Mouse (Mus musculus) midbrain, embryonic 11.5 days (tissue): ENCODE measurements at regions not wholly inside any gene's neighbourhood (a gene's known extent, or its start where the extent isn't known, plus 50 kb on each side); places are given as distances from the start of the nearest gene placed in this dataset.

Source experiments
- ATAC-seq: fragments of 200-750 bp; cut with Nextera tagmentation; 2 replicates; pipeline ENCODE4 v1.8.0; 2017; ENCODE audit warnings: moderate TSS enrichment, moderate library complexity; ENCODE audit not compliant: low FRiP score
- DNase-seq: peaks from one replicate; pipeline ENCODE4 v3.0.0; 2015; ENCODE audit warnings: low spot score; ENCODE audit errors: missing footprints
- H3K27ac ChIP-seq: fragments of 300-500 bp; sonication (generic); 2 replicates; pipeline ENCODE4 v1.5.1; 2014; ENCODE audit warnings: low read depth, low read length
- H3K27me3 ChIP-seq: fragments of 300-500 bp; sonication (generic); 2 replicates; pipeline ENCODE4 v1.6.1; 2014; ENCODE audit warnings: mild to moderate bottlenecking, low read length, moderate library complexity, mixed read lengths; ENCODE audit not compliant: control insufficient read depth, insufficient read depth
- H3K36me3 ChIP-seq: fragments of 300-500 bp; sonication (generic); 2 replicates; pipeline ENCODE4 v1.6.1; 2014; ENCODE audit warnings: mild to moderate bottlenecking, low read length, moderate library complexity, mixed read lengths; ENCODE audit not compliant: control insufficient read depth, insufficient read depth
- H3K4me1 ChIP-seq: fragments of 300-500 bp; sonication (generic); 2 replicates; pipeline ENCODE4 v1.6.1; 2014; ENCODE audit warnings: low read length; ENCODE audit not compliant: control insufficient read depth, insufficient read depth
- H3K4me2 ChIP-seq: fragments of 300-500 bp; sonication (generic); 2 replicates; pipeline ENCODE4 v1.6.1; 2014; ENCODE audit warnings: mild to moderate bottlenecking, moderate library complexity
- H3K4me3 ChIP-seq: fragments of 300-500 bp; sonication (generic); 2 replicates; pipeline ENCODE4 v1.5.1; 2014; ENCODE audit warnings: low read depth, low read length
- H3K9ac ChIP-seq: fragments of 300-500 bp; sonication (generic); 2 replicates; pipeline ENCODE4 v1.6.1; 2014; ENCODE audit warnings: low read length
- H3K9me3 ChIP-seq: fragments of 300-500 bp; sonication (generic); 2 replicates; pipeline ENCODE4 v1.6.1; 2016; ENCODE audit warnings: low read length; ENCODE audit not compliant: control insufficient read depth
- WGBS: fragments of 180-500 bp; shearing (Covaris S2); extraction: QIAGEN DNeasy Blood & Tissue Kit; methylation state at CpG from one replicate; pipeline ENCODE4 v1.1.7; 2014; 5-methylcytosine and 5-hydroxymethylcytosine counted together

- 0 out of 2 replicates have a peak, but pooled peaks cover 2% of the 10 kb centered on the region for H3K9me3 ChIP-seq
- no peak overlapping the region for H3K4me2 ChIP-seq
- no peak overlapping the region for H3K27ac ChIP-seq
- ATAC-seq (no peak), DNase-seq (peak; percentile 82)
- no peaks in the 10 kb centered on the region for H3K27me3 ChIP-seq
- H3K36me3 ChIP-seq, result no peaks in the 10 kb centered on the region
- 55% methylated on average over 2 of the region's 2 CpGs for WGBS
- no peak overlapping the region for H3K4me3 ChIP-seq
- H3K4me1 ChIP-seq, result no peaks in the 10 kb centered on the region
- H3K9ac ChIP-seq, result no peak overlapping the region
Observed at GRCm38 (mm10) chr3:40021682-40022081, 509.4 kb upstream of the Intu start.

- Histone ChIP-seq H3K4me3 (no peak overlapping the region), H3K9me3 (0 out of 2 replicates have a peak, but pooled peaks cover 2% of the 10 kb centered on the region), H3K9ac (no peak overlapping the region), H3K27ac (no peak overlapping the region), H3K27me3 (no peaks in the 10 kb centered on the region), H3K4me2 (no peak overlapping the region), H3K4me1 (no peaks in the 10 kb centered on the region), H3K36me3 (no peaks in the 10 kb centered on the region)
- ATAC-seq, result no peak
- DNase-seq, result peak; percentile 47
Observed at GRCm38 (mm10) chr3:40027713-40028112, 503.4 kb upstream of the Intu start.

DNA sequence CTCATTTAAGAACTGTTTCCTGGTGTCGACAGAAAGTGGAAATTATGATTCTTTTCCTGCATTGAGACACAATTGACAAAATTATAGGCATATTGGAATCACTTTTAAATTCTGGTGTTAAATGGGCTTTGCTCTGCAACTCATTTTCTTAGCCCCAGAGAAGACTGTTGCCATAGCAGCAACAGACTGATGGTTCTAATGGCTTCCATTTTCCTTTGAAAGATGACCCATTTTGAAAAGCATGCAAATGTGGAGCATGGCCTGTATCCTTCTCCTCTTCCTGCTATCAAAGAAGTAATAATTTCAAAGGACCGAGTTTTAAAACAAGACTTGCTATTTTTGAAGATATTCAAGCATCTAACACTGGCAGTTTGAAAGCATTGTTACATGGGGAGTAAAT, 494.9 kb upstream of the Intu start:
- no peaks in the 10 kb centered on the region for H3K27me3 ChIP-seq
- 76% methylated on average over 2 of the region's 2 CpGs for WGBS
- H3K4me2 ChIP-seq, result no peak overlapping the region
- no peaks in the 10 kb centered on the region for H3K9me3 ChIP-seq
- H3K9ac ChIP-seq, result no peak overlapping the region
- H3K27ac ChIP-seq, result no peak overlapping the region
- ATAC-seq (no peak), DNase-seq (no peak)
- no peaks in the 10 kb centered on the region for H3K36me3 ChIP-seq
- H3K4me1 ChIP-seq, result no peaks in the 10 kb centered on the region
- no peak overlapping the region for H3K4me3 ChIP-seq

DNA sequence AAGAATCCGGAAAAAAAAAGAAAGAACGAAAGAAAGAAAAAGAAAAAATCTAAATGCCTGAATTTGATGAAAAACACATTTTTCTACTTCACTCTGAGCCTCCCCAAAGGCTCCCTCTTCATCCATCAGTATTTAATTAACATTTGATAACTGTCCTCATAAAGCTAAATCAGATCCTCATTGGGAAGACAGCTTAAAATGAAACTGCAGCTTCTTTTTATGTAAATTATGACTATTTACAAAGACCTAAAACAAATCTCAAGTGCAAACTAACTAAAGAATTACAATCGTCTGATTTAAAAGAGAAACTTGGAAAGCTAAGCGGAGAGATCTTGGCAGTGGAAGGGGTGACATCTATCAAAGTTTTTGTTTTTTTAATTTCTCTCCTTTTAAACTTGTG, 481.4 kb upstream of the Intu start:
- Histone ChIP-seq H3K4me2 (no peak overlapping the region), H3K4me3 (no peak overlapping the region), H3K9me3 (no peaks in the 10 kb centered on the region), H3K27ac (no peak overlapping the region), H3K9ac (no peak overlapping the region), H3K36me3 (no peaks in the 10 kb centered on the region), H3K4me1 (no peaks in the 10 kb centered on the region), H3K27me3 (no peaks in the 10 kb centered on the region)
- DNase-seq (peak; percentile 75), ATAC-seq (no peak)
- WGBS, result 78% methylated on average over 4 of the region's 4 CpGs

GRCm38 (mm10) chr3:40058281-40058680, 472.8 kb upstream of the Intu start:
- WGBS, result 83% methylated on average over 5 of the region's 5 CpGs
- Histone ChIP-seq H3K36me3 (no peaks in the 10 kb centered on the region), H3K27ac (no peak overlapping the region), H3K4me2 (no peak overlapping the region), H3K4me1 (no peaks in the 10 kb centered on the region; the same call in 1 of the 2 replicates), H3K27me3 (no peaks in the 10 kb centered on the region), H3K9me3 (no peaks in the 10 kb centered on the region), H3K9ac (no peak overlapping the region), H3K4me3 (no peak overlapping the region)
- DNase-seq (no peak), ATAC-seq (no peak)

DNA sequence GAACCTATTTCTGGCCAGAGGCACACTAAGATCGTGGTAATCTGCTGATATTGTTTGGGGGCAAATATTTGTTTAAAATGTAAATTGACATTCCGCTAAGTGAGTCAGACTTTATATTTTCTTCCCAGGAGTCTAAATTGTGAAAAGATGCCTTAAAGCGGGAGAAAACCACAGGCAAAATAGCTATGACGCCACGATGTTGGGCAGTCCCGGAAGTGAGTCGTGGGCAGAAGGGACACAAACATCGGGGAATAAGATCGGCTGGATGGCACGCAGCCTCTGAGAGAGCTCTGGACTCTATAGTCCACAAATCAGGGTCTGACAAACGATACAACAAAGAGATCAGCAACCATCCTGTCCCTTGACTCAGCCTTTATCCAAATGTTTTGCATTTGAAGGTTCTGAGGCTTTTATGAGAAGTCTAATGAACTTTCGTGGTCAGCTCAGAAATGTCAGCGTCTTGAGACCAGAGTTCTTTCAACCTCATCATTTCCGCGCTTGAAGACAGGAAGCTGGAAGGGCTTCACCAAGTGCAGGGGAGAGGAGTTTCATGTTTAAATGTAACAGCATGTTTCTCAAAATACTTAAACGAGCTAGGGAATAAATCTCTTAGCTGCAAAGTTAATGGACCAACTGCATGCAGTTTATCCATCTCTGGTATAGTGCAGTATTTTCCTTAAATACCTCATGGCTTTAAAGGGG, 472.2 kb upstream of the Intu start:
- Histone ChIP-seq H3K36me3 (no peaks in the 10 kb centered on the region), H3K4me3 (no peak overlapping the region), H3K27ac (no peak overlapping the region), H3K9ac (no peak overlapping the region), H3K27me3 (no peaks in the 10 kb centered on the region), H3K4me2 (no peak overlapping the region), H3K4me1 (no peaks in the 10 kb centered on the region; the same call in 1 of the 2 replicates), H3K9me3 (no peaks in the 10 kb centered on the region)
- DNase-seq (no peak), ATAC-seq (no peak)
- WGBS, result 77% methylated on average over 16 of the region's 16 CpGs

GRCm38 (mm10) chr3:40070137-40070667, 460.9 kb upstream of the Intu start:
- H3K9ac ChIP-seq, result no peak overlapping the region
- H3K4me3 ChIP-seq, result no peak overlapping the region
- no peaks in the 10 kb centered on the region for H3K27me3 ChIP-seq
- DNase-seq (peak; percentile 89), ATAC-seq (peak; percentile 94)
- peaks cover 4% of the 10 kb centered on the region for H3K4me1 ChIP-seq
- H3K36me3 ChIP-seq, result no peaks in the 10 kb centered on the region
- H3K9me3 ChIP-seq, result no peaks in the 10 kb centered on the region
- WGBS, result 11% methylated on average over 8 of the region's 8 CpGs
- H3K4me2 ChIP-seq, result no peak overlapping the region
- H3K27ac ChIP-seq, result peak overlapping the region; percentile 32

- WGBS, result 74% methylated on average over 4 of the region's 4 CpGs
- no peak overlapping the region for H3K27ac ChIP-seq
- DNase-seq (no peak), ATAC-seq (no peak)
- no peaks in the 10 kb centered on the region for H3K27me3 ChIP-seq
- no peaks in the 10 kb centered on the region for H3K4me1 ChIP-seq
- no peaks in the 10 kb centered on the region for H3K36me3 ChIP-seq
- no peaks in the 10 kb centered on the region for H3K9me3 ChIP-seq
- no peak overlapping the region for H3K4me2 ChIP-seq
- no peak overlapping the region for H3K4me3 ChIP-seq
- H3K9ac ChIP-seq, result no peak overlapping the region
Observed at GRCm38 (mm10) chr3:40076824-40077223, 454.3 kb upstream of the Intu start.

DNA sequence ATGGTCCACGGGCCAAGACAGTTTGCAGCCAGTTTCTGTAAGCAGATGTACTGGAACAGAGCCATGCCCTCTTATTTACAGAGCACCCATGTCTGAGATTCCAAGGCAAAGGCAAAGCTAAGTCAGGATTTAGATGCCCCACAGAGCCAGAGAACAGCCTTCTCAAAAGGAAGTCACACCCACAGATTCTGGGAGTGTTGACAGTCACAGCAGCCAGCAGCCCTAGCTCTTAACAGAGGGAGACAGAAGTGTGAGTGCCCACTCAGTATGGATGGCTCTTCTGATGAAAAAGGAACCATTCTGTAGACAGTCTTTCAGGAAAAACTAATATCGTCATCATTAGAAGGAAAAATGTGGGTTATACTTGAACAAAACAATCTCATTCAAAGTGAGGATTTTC, 446.0 kb upstream of the Intu start:
- 89% methylated on average over 2 of the region's 2 CpGs for WGBS
- Histone ChIP-seq H3K36me3 (no peaks in the 10 kb centered on the region), H3K9ac (no peak overlapping the region), H3K9me3 (no peaks in the 10 kb centered on the region), H3K4me1 (no peaks in the 10 kb centered on the region), H3K4me2 (no peak overlapping the region), H3K27me3 (no peaks in the 10 kb centered on the region), H3K4me3 (no peak overlapping the region), H3K27ac (no peak overlapping the region)
- ATAC-seq (no peak), DNase-seq (no peak)
